Mouse (Mus musculus) cerebellum, postnatal 14 days (tissue): ENCODE measurements around the gene Ebpl.

ENCODE experiments used
- DNase-seq, 2 experiments: peaks; one replicate each; pipeline ENCODE4 v3.0.0; 2021; ENCODE audit warnings: mixed read lengths in 2 of 2

The Ebpl gene

DNA sequence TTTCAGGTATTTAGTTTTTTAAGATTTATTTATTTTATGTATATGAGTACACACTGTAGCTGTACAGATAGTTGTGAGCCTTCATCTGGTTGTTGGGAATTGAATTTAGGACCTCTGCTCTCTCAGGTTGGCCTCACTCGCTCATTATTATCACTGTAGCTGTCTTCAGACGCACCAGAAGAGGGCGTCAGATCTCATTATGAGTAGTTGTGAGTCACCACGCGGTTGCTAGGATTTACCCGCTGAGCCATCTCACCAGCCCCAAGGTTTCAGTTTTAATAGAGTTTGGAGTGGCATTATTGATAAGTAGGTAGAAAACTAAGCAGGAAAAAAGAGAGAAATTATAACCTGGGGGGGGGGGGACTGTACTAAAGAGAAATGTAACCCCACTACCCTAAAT, 33.2 kb downstream of the Ebpl start:
- DNase-seq: peak; percentile 40 to 48

DNA sequence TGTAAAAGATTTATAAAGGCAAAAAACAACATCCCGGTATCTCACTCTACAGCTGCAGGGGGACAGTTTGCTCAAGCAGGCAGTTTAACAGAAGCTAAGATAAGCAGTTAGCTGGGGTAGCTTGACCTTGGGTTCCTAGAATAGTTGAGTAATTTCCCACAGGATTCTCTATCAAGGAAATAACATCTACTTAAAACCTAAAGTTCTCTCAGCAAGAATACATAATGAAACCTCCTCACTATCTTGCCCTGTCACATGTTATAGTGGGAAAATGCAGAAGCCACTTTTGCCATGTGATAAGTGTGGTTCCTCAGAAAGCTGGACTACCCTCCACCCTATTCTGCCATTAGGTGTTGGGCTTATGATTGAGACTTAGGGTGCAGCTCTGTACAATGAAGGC, 37.5 kb downstream of the Ebpl start:
- DNase-seq: no peak

DNA sequence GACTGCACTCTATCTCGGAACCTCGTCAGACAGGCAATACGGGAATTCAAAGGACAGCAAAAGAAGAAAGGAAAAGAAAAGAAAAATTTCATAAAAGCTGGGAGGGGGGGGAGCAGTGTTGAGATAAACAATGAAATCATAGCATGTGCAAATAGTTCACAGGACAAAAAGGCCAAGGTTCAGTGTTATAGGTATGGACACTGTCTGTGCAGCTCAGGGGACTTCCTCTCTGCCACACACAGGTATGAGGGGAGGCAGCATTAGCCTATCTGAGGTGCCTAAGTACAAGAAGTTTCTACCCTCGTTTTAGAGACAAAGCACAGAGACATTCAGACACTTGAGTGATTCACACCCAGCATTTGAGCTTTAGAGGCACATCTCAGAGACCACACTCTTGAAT, 39.0 kb downstream of the Ebpl start:
- DNase-seq: no peak

DNA sequence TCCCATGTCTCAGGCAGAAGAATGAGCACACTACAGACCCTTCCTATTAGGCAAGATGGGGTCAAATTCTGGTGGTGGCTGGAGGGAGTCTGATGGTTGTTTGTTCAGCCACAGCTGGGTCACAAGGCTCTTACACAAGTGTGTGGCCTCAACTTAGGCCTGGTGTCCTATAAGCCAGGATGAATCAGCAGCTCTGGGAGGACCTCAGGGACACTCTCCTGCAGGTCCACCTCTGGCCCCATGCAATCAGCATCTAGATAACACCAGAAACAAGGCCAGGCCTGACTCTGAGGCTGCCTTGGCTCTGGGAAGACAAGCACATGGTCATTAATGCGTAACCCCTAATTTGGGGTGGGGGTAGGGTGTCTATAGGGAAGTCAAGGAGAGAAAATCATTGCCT, 39.5 kb downstream of the Ebpl start:
- DNase-seq: no peak

DNA sequence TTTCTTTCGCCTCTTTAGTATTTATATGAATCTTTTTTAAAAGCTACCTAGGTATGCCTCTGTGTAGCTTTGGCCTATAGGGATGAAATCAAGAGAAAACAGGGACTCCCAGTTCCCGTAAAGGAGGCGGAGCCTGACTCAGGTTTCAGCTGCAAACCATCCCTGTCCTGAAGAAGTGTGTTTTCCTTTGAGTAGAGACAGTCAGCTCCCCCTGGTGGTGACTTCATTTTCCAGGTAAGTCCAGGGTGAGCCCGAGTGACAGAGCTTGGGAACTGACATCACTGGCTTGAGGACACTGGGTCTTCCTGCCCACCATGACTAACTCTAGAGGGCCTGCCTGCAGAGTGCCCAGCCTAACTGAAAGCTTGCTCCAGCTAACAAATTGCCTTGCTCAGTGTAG, 43.4 kb downstream of the Ebpl start:
- DNase-seq: peak; percentile 82 to 87

DNA sequence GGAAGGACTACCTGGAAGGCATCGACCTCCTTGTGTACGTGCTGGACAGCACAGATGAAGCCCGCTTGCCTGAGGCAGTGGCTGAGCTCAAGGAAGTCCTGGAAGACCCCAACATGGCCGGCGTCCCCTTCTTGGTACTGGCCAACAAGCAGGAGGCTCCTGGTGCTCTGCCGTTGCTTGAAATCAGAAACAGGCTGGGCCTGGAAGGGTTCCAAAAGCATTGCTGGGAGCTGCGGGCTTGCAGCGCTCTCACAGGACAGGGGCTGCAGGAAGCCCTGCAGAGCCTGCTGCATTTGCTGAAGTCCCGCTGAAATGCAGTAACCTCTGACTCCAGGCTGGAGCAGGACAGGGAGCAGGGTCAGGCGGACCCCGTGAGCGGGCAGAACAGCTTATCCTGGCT, 49.3 kb downstream of the Ebpl start:
- peak; percentile 22 to 32 for DNase-seq

DNA sequence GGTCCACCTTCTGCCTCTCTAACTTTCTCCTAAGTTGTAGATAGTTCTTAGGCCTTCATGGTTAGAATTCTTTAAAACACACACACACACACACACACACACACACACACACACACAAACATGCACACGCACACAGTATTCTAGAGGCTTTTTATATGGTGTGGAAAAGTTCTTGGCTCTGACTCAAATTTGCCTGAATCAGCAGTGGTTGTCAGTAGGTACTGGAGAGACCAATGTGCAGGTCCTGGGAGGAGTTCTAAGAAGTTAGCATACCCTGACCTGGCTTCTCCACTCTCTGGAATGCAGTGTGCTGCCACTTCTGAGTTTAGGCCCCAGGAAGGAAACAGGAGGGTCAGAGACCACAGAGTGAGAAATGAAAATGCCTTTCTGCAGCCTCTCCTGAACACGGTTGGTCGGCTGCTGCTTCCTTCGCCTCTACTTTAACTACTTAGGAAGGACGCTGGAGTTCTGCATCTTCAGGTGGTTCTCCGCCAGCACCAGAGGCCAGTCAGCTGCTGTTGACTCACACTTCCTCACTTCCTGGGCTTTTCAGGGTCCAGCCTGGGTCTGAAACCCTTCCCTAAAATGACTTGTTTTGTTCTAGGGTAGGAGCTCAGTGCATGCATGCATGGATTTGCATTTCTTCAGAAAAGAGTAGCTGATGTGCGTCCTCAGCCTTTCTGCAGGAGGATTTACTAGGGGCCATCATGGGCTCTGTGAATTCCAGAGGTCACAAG, 50.0 kb downstream of the Ebpl start:
- no peak for DNase-seq

DNA sequence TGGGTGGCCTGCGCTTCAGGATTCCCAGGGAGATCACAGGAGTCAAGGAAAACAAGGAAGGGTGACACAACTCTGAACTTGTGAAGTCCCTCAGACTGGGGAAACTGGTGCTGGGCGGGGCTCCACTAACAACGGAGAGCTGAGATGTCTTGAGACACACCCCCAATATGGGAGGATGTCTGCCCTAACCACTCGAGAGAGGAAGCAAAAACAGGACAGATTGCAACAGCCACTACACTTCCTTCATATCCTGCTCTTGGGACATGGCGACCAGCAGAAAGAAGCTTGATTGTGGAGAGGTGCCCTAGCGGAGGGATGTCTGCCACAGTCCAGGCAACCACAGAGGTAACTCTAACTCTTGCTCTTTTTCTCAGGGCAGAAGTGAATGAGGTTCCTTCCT, 50.6 kb downstream of the Ebpl start, which contains the start of gene Arl11:
Gene Arl11, plus strand, starts transcription at position 161 of the 400 bp plus-strand sequence.
- DNase-seq: no peak

DNA sequence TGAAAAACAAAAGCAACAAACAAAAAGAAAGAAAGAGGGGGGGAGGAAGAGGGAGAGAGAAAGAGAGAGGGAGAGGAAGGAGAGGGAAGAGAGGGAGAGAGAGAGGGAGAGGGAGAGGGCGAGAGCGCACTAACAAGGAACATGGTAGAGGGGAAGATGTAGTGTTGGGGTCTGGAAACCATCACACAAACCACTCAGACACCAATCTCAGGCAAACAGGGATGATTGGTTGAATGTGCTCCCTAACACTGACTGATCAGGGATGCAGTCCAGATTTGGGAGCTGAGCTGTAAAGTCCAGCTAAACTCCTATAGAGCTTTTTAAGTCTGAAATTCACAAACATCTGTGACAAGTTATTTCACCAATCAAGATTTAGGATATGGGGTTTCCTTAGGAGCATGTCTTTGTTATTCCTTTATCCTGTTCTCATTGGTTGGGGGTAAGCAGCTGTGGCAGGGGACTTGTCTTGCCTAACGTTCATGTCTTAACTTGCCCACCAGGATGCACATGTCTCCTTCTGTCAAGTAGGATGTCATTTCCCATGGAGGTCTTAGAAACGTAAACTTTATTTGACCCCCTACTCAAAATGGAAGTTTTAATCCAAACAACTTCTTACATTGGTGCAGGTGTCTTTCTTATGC, 56.1 kb downstream of the Ebpl start:
- DNase-seq: no peak

DNA sequence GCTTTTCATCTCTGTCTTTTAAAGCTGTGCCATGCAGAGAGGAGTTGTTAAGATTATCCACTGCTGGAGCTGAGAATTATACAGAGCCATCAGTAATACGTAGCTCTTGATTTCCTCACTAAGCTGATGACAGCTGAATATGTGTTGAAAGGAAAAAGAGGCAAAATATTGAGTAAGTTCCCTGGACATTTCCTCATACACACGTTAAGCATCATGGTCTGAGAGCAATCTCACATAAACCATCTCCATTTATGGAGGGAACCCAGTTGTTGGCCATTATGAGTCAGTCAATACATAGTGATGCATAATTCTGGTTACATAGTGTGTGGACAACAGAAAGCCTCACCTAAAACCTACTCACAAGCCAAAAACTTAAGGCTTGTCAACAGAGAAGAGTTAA, 57.8 kb downstream of the Ebpl start:
- no peak for DNase-seq

DNA sequence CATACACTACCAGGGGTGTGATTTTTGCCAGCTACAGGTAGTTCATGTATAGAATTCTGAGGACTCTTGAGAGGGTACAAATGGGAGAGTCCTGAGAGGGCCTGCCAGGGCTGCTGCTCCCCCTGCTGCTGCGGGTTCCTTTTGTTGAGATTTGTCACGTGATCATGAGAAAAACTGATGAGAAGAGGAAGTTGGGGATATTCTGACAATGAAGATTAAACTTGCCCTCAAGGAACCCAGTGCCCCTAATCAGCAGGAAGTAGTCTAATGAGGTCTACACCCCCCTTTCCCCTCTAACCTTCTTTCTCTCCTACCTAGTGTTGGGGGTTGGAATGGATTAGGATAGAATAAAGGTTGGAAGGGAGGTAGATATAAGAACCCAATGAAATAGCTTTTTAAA, 58.9 kb downstream of the Ebpl start:
- no peak for DNase-seq

DNA sequence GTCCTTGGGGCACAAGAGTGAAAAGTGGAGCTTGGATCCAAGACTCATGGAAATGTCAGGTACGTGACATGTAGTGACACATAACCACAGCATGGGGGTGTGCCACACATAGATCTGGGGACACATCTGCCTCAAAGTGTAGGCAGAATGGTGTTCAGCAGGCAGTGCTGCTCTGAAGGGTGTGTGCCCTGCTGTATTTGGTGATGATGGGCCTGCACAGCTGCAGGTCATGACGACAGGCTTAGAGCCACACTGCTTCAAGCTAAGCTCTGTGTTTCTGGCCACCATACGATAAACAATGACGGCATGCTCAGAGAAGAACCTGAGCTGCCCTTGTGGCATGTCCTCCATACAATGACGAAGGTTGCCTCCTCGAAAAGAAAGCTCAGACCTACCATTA, 60.4 kb downstream of the Ebpl start:
- no peak for DNase-seq

DNA sequence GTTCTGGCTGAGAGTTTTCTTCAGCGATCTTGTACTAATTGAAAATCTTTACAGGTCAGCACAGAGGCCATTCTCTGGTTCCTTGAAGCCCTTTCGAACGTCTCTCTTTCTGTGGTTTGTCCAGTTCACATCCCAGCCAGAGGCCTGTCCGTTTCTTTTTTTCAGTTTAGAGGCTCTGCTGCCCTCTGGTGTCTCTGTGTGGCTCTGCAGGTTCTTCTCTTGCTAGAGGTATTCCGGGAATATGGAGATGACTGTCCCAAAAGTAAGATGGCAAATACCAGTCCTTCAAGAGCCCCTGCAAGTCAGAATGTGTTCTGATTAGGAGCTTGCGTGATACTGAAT, 65.5 kb downstream of the Ebpl start:
- DNase-seq: peak; percentile 73 to 85

DNA sequence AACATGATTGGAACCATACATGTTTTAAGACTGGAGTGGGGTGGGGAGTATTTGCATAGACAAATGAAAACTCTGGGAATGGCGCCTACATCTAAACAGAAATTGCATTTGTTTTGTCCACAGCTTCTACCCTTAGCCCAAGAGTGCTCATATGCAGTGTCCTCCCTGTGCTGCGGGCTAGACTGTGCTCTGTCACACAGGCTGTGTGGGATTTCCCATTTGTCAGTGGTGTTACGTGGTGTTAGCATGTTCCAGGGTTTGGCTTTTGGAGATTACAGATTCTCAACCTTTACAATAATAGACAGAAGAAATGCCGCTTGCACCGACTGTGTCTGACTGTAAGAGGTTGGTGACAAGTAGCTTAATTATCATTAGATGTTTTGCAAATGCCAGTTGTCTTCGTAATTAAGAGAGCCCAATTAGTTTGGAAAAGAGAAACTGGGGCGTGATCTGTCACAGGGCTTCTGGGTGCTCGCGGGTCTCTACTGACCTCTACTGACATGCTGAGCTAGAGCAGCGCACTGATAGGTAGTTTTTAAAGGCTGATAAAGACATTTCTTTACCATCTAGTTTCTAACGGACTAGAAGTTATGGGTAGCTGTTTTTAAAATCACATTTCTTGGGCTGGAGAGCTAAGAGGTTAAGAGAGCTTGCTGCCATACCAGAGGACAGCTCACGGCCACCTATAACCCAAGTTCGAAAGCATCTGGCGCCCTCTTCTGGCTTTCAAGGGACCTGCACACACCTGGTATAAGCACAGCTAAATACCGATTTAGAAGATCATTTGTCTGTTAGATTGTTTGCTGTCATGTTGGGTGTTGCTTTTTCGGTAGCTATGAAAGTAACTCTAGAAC, 66.1 kb downstream of the Ebpl start:
- peak; percentile 86 to 88 for DNase-seq

DNA sequence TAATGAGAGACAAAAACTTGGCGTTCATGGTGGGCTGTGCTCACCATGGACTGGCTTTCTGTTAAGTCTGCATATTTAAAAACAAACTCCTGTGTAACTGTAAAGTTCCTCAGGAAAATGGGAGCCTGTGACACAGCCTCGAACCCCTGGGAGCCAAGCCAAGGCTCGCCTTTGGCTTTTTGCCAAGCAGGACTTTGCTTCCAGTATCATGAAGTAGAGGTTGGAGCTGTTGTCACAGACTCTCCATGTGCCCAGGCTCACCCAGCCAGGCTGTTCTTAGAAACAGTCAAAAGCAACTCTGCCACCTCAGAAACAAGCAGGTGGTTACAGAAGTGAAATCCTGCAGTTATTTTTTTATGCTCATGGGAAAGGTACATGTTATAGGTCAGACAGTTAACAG, 69.6 kb downstream of the Ebpl start:
- DNase-seq: peak; percentile 71 to 77

DNA sequence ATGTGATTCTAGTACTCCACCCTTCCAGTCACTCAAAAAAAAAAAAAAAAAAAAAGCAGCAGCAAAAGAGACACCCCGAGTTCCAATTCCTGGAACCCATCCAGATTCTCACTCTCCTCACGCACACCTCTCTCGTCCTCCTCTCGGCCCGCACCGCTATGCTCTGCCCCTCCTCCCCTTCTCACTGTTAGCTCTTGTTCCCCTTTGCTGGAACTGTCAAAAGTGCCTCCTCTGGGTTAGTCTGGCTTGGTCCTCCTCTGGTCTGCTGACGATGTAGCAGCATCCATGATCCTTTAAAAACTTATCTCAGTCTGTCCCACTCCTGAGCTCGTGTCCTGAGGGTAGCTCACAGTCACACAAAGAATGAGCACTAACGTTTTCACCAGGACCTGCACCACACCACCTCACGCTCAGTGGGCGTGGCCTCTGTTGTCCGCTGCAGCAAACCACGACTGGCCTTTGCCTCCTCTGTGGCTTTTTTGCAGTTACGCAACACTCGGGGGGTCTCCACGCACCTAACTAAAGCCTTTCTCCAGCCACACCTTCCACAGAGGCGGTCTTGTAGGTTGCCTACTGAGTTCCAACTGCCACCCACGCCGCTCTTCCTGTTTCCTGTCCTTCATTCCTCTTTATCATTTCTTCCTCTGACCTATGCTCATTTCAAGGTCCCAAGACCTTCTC, 71.5 kb downstream of the Ebpl start:
- DNase-seq: no peak
